Mouse (Mus musculus) frontal cortex, postnatal 25 days (tissue): ENCODE measurements around the gene Ppp4r2.
"Not testable (repeated sequence)": the region's sequence is repeated elsewhere in the genome, so short reads cannot be mapped to it uniquely, and the experiment has no call there.

Source experiments
- DNase-seq, 2 experiments: peaks; one replicate each; pipeline ENCODE4 v3.0.0; 2022; ENCODE audit warnings: low spot score in 2 of 2

The Ppp4r2 gene

DNA sequence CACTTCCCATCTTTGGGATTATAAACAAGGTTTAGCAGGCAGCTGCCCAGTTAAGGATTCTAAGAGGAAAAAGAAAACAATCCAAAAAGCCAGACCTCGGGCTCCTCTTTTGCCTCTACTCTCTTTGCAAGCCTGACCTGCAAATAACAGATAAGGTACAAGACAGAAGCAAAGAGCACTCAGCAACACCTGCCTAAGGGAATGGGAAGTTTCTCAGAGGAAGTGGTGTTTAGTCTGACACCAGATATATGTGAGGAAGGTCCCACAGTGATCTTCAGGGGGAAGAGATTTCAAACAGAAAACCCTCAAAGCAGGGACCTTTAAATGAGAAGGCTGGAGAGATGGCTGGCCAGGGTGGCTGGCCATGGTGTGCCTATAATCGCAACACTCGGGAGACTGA lies 2.2 kb upstream of the Ppp4r2 start:
- no peak for DNase-seq

DNA sequence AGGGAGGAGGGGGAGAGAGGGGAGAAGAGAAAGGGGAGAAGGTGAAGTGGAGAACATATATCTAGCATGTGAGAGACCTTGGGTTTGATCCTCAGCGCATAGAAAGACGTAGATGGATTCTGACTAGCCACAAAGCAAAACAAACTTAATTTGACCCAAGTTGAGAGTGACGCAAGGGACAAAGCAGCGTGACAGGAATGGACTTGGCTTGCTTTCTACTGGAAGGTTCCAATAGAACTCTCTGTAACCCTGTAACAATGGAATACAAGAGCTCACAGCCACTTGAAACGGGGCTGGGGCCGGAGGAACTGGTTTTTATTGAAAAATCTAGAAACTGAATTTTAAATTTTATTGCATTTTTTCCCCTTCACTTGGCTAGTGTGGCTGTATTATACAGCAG lies 1.7 kb upstream of the Ppp4r2 start:
- no peak for DNase-seq

DNA sequence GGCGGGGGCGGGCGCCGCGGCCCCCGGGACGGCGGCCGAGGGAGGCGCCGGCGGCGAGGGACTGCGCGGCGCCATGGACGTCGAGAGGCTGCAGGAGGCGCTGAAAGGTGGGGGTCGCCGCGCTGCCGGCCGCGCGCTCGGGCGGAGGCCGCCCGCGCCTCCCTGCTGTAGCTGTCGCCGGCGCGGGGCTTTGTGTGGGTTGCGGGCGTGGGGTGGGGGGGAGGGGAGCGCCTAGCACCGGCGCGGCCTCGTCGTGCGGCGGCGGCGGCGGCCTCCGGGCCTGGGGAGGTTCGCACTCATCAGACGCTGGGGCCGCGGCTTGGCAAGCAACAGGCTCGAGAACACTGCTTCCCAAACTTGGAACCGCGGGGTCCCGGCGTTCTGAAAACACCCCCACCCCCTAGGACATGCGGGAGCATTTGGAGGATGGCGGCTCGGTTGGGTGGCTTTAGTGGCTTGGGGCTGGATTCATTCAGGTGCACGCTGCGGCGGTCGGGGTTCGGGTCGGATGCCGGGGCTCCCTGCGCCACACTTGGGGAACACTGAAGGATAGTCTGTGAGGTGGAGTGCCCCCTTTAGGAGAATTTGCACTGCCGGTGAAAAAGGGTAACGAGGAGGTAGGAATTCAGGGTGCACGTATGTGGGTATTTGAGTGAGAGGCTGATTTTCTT lies 524 bp downstream of the Ppp4r2 start:
- peak; percentile 44 to 53 for DNase-seq

DNA sequence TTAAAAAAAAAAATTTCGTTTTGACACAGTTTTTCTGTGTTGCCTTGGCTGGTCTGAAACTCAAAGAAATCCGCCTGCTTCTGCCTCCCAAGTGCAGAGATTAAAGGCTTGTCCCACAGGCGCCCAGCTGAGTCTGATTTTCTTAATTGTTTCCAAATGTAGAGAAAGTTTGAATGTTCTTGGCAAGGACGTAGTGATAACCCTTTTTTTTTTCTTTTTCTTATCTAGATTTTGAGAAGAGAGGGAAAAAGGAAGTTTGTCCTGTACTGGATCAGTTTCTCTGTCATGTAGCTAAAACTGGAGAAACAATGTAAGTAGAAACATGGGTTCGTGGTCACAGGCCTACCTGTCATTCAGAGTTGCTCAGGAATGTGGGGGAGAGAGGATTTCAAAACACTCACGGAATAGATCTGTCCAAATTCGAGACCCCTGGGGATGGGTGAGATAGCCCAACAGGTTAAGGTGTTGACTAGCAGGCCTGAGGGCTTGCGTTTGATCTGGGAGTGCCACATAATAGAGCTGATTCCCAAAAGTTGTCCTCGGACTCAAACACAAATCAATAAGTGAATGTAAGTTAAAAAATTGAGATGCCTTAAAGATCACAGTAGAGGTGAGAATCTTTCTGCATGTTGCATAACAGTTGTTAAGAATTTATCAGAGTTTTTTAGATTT lies 1.2 kb downstream of the Ppp4r2 start:
- no peak for DNase-seq

DNA sequence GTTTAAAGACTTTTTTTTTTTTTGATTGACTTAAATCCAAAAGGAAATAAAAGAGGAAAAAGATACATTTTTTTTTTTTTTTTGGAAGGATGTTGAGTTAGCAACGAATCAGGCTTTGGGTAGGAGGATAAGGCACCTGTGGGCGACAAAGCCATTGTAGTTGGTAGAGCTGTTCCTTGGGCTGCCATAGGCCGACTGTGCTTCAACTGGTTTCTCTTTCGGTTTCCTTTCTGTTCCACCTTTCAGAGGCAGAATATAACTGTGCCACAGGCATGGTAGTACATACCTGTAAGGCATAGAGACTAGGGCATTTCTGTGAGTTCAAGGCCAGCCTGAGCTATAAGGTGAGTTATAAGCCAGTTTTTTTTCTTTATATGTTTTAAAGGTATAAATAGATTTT lies 11.6 kb downstream of the Ppp4r2 start:
- DNase-seq: no peak

DNA sequence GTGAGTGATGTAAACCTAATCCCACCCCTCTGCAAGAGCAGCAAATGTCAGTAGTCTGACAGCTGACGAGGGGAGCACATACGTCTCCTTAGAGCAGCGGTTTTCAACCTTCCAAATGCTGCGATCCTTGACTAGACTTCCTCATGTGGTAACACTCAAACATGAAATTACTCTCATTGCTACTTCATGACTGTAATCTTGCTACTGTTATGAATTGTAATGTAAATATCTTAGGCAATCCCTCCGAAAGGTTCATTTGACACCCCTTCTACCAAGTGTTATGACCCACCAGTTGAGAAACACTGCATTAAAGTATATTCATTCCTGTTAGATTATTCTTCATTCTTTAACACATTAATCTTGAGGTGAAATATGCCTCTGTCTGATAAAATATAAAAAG lies 13.8 kb downstream of the Ppp4r2 start:
- no peak for DNase-seq

DNA sequence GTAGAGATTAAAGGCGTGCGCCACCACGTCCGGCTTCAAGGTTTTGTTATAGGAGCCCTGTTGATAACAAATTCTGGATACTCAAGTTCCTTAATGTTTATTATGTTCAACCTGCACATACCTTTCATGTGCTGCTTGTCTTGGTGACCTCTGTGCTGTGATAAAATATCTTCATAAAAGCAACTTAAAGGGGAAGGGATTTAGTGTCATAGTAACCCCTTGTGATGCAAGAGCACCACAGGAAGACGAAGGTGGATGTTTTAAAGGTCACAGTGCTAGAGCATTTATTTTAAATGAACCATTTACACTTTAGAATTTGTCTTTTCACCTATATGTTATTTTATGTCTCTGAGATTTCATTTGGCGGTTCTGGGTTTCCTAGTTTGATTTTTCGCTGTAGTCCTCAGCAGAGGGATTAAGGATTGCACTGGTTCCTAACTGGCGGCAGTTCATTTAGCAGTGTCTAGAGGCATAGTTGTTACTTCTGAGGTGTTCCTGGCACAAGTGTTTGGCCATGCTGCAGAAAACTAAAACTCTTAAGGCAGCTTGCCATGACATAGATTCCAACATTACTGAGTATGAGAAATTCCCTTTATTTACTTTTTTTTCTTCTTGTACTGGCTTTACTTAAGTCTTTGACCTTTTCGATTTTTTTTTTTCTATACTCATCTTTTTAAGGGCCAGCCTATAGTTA lies 15.4 kb downstream of the Ppp4r2 start:
- DNase-seq: no peak

DNA sequence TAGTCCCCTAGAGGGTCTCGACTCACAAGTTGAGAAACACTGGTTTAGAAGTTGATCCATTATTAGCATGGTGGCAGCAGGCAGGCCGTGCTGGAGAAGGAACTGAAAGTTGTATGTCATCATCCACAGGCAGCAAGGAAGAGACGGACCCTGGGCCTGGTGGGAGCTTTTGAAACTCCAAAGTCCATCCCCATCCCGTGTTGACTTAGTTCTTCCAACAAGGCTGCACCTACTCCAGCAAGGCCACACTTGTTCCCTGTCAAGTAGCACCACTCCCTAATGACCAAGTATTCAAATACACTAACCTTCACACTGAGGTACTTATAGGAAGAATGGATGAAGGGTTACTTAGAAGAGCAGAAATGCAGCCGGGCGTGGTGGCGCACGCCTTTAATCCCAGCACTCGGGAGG lies 17.3 kb downstream of the Ppp4r2 start:
- no peak for DNase-seq

DNA sequence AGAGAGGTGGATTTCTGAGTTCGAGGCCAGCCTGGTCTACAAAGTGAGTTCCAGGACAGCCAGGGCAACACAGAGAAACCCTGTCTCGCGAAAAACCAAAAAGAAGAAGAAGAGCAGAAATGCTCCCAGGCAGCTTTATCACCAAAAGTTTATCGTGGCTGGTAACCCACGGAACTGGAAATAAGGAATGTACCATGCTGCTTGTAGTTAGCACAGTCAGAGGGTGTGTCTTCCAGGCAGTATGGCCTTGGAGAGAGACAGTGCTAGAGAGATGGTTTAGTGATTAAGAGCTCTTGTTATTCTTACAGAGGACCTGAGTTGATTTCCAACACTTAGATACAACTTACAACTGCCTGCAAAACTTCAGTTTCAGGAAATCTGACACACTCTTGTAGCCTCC lies 17.7 kb downstream of the Ppp4r2 start:
- DNase-seq: no peak

DNA sequence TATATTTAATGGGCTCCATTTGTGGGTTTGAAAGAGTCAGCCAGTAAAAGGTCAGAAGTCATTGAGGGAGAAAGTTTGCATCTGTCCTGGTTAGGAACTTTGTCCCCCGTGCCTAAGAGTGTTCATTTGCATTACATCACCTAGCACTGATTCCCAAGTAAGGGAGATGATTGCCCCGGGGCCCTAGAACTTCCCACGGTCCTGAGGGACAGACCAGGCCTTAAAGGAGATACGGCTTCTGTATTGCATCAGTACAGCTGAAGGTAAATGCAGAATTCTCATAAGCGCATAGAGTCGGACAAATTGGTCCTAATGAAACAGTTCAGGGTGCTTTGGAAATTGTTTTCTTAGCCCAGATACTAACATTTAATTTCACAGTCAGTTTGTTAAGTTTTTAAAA lies 31.9 kb downstream of the Ppp4r2 start:
- no peak for DNase-seq

DNA sequence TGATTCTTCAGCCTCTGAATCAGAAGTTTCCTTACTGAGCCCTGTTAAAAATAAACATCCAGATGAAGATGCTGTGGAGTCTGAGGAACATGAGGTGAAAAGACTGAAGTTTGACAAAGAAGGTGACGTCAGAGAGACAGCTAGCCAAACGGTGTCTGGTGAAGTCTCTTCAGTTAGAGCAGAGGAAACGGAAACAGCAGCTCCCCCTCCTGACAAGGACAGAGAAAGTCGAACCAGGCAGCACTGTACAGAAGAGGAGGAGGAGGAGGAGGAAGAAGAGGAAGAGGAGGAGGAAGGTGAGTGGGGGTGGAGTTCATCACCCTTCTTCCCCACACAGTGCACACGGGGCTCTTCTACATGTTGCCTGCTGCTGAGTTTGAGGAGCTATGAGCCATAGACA lies 32.4 kb downstream of the Ppp4r2 start:
- DNase-seq: not testable (repeated sequence)

DNA sequence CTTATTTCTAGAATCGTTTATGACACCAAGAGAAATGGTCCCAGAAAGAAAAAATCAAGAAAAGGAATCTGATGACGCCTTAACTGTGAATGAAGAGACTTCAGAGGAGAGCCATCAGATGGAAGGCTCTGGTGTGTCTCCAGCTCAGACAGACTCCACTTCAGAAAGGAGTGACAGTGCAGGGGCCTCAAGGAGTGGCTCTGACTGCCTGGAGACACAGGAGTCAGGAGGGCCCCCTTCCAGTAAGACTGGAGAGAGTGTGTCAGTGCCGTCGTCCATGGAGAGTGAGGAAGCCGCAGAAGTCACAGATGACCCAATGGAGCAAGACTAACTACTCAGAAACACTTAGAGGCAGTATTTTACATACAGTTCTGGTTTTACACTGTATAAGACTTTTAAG lies 32.8 kb downstream of the Ppp4r2 start:
- DNase-seq: not testable (repeated sequence)

DNA sequence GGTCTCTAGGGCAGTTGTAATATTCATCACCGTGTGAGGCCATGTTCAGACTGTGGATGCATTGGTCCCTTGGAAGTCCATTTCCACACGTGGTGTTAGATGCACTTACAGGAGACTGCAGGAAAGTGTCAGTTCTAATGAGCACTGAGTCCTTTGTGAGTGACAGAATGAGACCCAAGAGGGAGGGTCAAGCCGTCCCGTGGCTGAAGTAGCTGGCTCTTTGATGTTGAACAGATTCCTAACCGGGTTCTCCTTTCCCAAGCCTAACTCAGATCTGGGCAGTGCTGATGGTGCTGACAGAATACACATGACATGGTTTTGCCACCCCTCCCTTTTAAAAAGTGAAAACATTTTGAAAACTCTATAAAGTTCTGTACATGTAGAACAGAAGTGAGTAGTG lies 35.4 kb downstream of the Ppp4r2 start:
- no peak for DNase-seq

DNA sequence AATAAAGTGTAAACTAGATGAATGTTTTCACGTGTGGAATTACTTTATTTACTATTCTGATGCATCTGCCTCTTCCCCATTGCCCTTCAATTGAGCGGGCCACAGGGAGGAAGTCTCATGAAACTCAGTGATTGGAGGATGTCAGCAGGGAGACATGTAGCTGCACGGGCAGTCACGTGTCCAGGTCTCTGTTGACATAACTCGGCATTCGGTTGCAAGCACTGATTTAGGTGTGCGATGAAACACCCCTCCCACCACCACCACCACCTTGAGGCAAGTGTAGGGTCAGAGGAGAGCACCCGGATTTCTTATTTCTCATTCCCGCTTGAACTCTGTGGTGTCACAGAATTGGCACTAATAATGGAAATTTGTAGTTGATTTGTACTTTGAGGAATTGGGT lies 36.5 kb downstream of the Ppp4r2 start:
- no peak for DNase-seq

DNA sequence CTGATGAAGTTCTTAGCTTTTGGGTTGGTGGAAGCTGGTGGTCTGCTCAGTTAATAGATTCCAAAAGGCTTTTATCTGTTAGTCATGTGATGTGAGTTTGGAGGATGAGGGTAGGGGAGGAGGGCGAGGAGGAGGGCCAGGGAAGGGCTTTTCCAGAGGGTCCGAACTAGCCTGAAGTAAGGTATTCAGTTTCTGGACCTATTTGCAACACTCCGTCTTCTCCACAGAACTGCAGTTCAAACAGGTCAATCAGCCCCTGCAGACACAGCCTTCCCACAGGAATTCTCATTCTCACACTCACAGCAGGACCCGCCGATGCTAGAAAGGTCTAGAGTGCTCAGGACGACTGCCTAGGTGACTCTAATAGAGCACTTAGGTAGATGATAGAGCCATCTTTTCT lies 39.8 kb downstream of the Ppp4r2 start:
- DNase-seq: no peak

DNA sequence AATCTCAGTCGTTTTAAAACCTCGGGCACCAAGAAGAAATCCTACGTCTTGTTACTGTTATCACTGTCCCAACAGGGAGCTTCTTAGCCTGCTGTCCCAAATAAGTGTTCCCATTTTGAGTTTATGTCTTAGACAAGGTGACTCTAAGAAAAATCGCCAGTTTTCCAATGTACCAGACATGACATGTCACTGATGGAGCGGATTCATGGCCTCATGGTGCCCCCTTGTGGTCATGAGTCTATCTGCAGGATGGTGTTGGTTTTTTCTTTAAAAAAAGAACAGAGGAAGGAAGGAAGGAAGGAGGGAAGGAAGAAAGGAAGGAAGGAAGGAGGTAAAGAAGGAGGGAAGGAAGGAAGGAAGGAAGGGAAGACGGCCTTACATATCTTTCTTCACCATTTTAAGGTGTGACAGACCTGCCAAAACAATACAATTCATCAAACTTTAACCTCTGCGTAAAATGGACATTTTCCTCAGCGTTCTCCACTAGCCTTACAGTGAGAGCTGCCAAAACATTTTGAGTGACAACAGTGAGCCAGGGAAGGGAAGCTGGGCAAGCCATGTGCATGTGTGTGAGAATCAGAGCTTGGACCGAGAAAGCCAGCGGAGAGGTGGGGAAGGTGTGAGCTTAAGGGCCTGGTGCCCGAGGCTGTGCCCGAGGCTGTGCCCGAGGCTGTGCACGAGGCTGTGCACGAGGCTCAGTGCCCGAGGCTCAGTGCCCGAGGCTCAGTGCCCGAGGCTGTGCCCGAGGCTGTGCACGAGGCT lies 42.6 kb downstream of the Ppp4r2 start:
- peak in 1 of 2 experiments; percentile 55 for DNase-seq

DNA sequence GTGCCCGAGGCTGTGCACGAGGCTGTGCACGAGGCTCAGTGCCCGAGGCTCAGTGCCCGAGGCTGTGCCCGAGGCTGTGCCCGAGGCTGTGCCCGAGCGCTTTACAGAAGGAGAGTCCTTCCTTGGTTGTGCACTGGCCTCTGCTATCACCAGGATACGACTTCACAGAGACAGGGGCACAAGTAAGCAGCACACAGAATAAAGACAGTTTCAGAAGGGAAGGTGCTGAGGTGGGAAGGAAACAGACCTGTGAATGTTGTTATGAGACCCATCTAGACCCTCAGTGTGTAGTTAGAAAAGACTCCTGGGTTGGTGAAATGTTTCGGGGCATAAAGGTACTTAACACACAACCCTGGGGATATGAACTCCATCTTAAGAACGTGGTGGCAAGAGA lies 43.2 kb downstream of the Ppp4r2 start:
- no peak for DNase-seq

DNA sequence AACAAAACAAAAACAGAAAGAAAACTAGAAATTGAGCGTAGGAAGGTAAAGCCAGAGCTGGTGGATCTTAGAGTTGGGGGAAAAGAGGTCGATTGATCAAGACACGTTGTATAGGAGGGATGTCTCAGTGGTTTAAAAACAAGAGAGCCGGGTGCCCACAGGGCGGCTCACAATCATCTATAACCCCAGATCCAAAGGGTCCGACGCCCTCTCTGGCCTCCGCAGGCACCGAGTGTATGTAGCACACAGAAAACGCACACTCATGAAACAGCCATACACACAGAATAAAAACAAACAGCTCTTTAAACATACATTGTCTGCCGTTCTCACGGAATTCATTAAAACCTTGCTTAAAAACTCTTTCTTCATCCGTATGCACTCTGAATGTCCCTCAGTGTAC lies 45.1 kb downstream of the Ppp4r2 start:
- DNase-seq: no peak

DNA sequence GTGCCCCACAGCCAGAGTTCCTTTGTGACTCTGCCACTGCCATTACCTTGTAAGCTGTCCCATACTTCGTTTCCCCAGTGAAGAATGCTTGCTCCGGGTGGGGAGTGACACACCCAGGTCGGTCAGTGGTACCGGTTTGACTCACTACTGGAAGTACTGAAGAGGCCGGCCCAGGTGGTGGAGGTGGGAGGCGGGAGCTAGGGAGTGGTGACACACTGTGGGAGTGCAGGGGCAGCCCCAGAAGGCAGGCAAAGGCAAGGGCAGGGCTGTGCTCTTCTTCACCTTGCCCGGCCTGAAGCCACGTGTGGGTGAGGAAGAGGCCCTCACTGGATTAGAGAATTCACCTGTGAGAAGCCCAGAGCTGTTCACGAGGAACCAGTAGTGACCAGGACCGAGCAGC lies 46.2 kb downstream of the Ppp4r2 start:
- no peak for DNase-seq

DNA sequence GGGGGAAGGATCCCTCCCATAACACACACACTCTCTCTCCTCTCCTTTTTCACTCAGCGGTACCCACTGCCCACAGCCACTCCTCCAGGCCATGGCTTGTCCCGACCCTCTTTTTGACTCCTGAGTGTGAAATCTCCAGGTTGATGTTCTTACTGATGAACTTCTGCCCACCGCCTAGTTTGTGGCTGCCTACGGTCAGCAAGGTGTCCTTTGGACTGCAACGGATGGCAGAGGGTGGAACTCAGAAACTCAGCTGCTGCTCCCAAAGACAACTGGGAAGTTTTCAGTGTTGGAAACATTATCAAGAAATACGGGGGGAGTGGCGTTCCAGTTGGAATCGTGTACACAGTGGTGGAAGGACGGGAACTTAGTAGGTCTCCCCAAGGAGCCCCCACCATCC lies 48.2 kb downstream of the Ppp4r2 start:
- DNase-seq: no peak

DNA sequence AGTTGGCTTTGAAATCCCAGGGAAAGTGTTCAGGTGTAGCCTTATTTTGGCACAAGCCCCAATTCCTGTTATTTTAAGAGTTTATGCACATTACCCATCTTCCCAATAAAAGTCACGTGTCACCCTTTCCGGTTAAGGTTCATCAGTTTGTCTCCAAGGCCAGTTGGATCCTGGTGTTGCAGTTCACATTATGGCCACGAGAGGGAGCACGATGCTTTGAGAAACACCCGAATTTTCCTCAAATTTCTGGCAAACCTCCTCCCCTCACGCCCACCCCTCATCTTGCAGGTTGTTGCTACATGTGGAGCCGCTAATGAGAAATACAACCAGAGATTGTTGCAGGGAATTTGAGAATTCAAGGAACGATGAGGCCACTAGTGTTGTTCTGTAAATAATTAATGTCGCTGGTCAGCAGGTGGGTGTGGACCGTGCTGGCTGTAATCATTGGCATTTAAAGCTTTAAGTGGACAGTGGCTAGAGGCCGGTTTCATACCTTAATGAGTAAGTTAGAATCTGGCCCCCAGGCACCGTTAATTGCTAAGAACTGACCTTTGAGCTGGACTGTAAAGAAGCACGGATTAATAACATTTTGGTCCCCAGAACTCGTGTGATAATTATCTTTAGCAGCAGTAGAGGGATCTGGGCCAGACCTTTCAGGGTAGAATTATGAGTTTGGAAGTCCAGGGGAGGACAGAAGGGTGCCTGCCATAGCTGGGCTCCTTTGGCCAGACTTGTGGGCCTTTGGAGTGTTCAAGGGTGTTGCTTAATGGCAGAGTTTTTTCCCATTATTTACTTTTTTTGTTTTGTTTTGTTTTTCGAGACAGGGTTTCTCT lies 49.2 kb downstream of the Ppp4r2 start:
- peak; percentile 74 for DNase-seq

DNA sequence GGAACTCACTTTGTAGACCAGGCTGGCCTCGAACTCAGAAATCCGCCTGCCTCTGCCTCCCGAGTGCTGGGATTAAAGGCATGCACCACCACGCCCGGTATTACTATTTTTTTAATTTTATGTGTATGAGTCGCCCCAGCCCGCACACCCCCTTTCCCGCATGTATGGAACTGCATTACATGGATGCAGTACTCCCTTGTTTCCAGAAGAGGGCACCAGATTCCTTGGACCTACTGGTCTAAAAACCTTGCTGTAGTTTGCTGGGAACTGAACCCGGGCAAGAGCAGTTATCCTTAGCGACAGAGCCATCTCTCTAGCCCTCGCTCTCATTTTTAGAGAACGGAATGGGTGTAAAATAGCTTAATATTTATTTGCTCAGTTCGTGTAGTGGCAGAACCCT lies 49.8 kb downstream of the Ppp4r2 start:
- DNase-seq: no peak
